Mouse (Mus musculus): Measurements from ENCODE around the gene 1110051M20Rik. TPM values are rescaled to one million over a fixed set of nuclear protein-coding genes. Genes with fewer than 3 reads are reported as not detected.

The 1110051M20Rik gene
- total and polyA plus RNA-seq, 2 experiments from 2014 or later = 158 to 171 TPM

GRCm38 (mm10) chr2:91460771-91461170 is 16.3 kb upstream of the 1110051M20Rik start:
- H3K4me2 ChIP-seq (ENCODE audit: low read depth, low read length, poor library complexity, severe bottlenecking) = no peak overlapping the region
- ATAC-seq (ENCODE audit: low FRiP score) = no peak
- H3K4me1 ChIP-seq (ENCODE audit: insufficient read depth, low read length) = peaks cover 11% of the 10 kb centered on the region; the same call in 1 of the 2 replicates
- no peak for DNase-seq (ENCODE audit: low spot score)
- no peaks in the 10 kb centered on the region for H3K36me3 ChIP-seq (ENCODE audit: insufficient read depth, low read length)
- no peak overlapping the region for H3K9ac ChIP-seq (replicated peaks; ENCODE audit: low read length, poor library complexity, severe bottlenecking)
- peaks cover 4% of the 10 kb centered on the region; the same call in 1 of the 2 replicates for H3K27me3 ChIP-seq (ENCODE audit: insufficient read depth, low read length)
- H3K27ac ChIP-seq (ENCODE audit: low read depth, low read length) = no peak overlapping the region
- no peak for TF ChIP-seq CTCF (IDR thresholded peaks at IDR 0.05)
- no peak overlapping the region for H3K4me3 ChIP-seq (ENCODE audit: low read depth, low read length)
- 64% methylated on average over 7 of the region's 7 CpGs for WGBS
- H3K9me3 ChIP-seq (ENCODE audit: low read length) = no peaks in the 10 kb centered on the region

DNA sequence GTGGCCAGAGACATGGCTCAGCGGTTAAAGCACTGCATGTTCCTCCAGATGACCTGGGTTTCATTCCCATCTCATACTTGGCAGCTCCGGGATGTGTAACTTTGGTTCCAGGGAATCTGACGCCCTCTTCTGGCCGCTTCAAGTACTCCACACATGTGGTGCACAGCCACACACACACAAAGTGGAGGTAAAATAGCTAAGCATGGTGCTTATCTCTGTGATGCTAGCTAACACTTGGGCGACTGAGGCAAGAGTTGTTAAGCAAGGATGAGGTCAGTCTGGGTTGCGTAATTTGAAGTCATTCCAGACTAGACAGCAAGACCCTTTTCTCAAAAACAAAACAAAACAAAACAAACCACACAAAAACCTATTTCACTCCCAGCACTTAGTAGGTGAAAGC is 15.6 kb upstream of the 1110051M20Rik start:
- no peak for ATAC-seq (ENCODE audit: low FRiP score)
- H3K4me1 ChIP-seq (ENCODE audit: insufficient read depth, low read length) = peaks cover 11% of the 10 kb centered on the region; the same call in 1 of the 2 replicates
- WGBS = 95% methylated on average over 6 of the region's 6 CpGs

GRCm38 (mm10) chr2:91458673-91459391 is 14.3 kb upstream of the 1110051M20Rik start:
- peaks cover 4% of the 10 kb centered on the region; the same call in 1 of the 2 replicates for H3K27me3 ChIP-seq (ENCODE audit: insufficient read depth, low read length)
- peak overlapping the region; percentile 66 for H3K4me3 ChIP-seq (ENCODE audit: low read depth, low read length)
- peaks cover 11% of the 10 kb centered on the region; the same call in 1 of the 2 replicates for H3K4me1 ChIP-seq (ENCODE audit: insufficient read depth, low read length)
- no peaks in the 10 kb centered on the region for H3K9me3 ChIP-seq (ENCODE audit: low read length)
- H3K36me3 ChIP-seq (ENCODE audit: insufficient read depth, low read length) = no peaks in the 10 kb centered on the region
- peak; percentile 75 for DNase-seq (ENCODE audit: low spot score)
- peak overlapping the region; percentile 61 for H3K9ac ChIP-seq (replicated peaks; ENCODE audit: low read length, poor library complexity, severe bottlenecking)
- 0 out of 2 replicates have a peak, but pooled peaks have one; percentile 17 for ATAC-seq (ENCODE audit: low FRiP score)
- H3K27ac ChIP-seq (ENCODE audit: low read depth, low read length) = peak overlapping the region; percentile 65
- peak; percentile 48 for TF ChIP-seq CTCF (IDR thresholded peaks at IDR 0.05)
- peak overlapping the region; percentile 99 for H3K4me2 ChIP-seq (ENCODE audit: low read depth, low read length, poor library complexity, severe bottlenecking)
- under 1% methylated on average over 32 of the region's 32 CpGs for WGBS

More for the DNA sequence above, 15.6 kb upstream of the 1110051M20Rik start:
- no peak overlapping the region for H3K4me3 ChIP-seq (ENCODE audit: low read depth, low read length)
- peaks cover 4% of the 10 kb centered on the region; the same call in 1 of the 2 replicates for H3K27me3 ChIP-seq (ENCODE audit: insufficient read depth, low read length)
- no peak for DNase-seq (ENCODE audit: low spot score)
- TF ChIP-seq CTCF (IDR thresholded peaks at IDR 0.05) = peak; percentile 50
- no peak overlapping the region for H3K27ac ChIP-seq (ENCODE audit: low read depth, low read length)
- H3K36me3 ChIP-seq (ENCODE audit: insufficient read depth, low read length) = no peaks in the 10 kb centered on the region
- no peaks in the 10 kb centered on the region for H3K9me3 ChIP-seq (ENCODE audit: low read length)
- H3K9ac ChIP-seq (replicated peaks; ENCODE audit: low read length, poor library complexity, severe bottlenecking) = no peak overlapping the region
- no peak overlapping the region for H3K4me2 ChIP-seq (ENCODE audit: low read depth, low read length, poor library complexity, severe bottlenecking)

DNA sequence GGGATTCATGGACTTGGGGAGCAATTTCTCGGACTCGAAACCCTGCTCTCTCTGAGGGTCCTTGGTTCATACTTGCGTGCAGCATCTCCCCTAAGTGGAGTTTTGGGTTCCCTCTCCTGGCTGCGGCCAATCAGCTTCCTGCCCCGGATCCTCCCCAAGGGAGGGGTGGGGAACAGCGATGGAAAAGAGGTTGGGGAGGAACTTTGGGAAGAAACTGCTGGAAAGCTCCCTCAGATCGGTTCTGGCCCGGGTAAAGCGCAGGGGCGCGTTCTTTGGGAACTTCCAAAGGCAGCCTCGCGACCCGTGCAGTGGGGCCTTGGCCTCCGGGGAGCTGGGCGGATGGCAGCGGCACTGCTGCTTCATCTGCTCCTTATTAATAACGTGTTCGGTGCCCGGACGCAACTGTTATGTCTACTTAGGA is 13.8 kb upstream of the 1110051M20Rik start:
- peak overlapping the region; percentile 66 for H3K4me3 ChIP-seq (ENCODE audit: low read depth, low read length)
- peaks cover 11% of the 10 kb centered on the region; the same call in 1 of the 2 replicates for H3K4me1 ChIP-seq (ENCODE audit: insufficient read depth, low read length)
- no peaks in the 10 kb centered on the region for H3K36me3 ChIP-seq (ENCODE audit: insufficient read depth, low read length)
- H3K27ac ChIP-seq (ENCODE audit: low read depth, low read length) = peak overlapping the region; percentile 65
- no peaks in the 10 kb centered on the region for H3K9me3 ChIP-seq (ENCODE audit: low read length)
- no peak for TF ChIP-seq CTCF (IDR thresholded peaks at IDR 0.05)
- ATAC-seq (ENCODE audit: low FRiP score) = no peak
- peak overlapping the region; percentile 99 for H3K4me2 ChIP-seq (ENCODE audit: low read depth, low read length, poor library complexity, severe bottlenecking)
- H3K9ac ChIP-seq (replicated peaks; ENCODE audit: low read length, poor library complexity, severe bottlenecking) = peak overlapping the region; percentile 61
- peaks cover 4% of the 10 kb centered on the region; the same call in 1 of the 2 replicates for H3K27me3 ChIP-seq (ENCODE audit: insufficient read depth, low read length)
- DNase-seq (ENCODE audit: low spot score) = peak; percentile 23
- 0% methylated on average over 21 of the region's 21 CpGs for WGBS

GRCm38 (mm10) chr2:91457656-91458251 is 13.2 kb upstream of the 1110051M20Rik start:
- ATAC-seq (ENCODE audit: low FRiP score) (peak; percentile 47; the same call in 1 of the 2 replicates), DNase-seq (ENCODE audit: low spot score) (no peak)
- Histone ChIP-seq H3K9ac (replicated peaks; ENCODE audit: low read length, poor library complexity, severe bottlenecking) (peak overlapping the region; percentile 61), H3K27me3 (ENCODE audit: insufficient read depth, low read length) (peaks cover 4% of the 10 kb centered on the region; the same call in 1 of the 2 replicates), H3K4me1 (ENCODE audit: insufficient read depth, low read length) (peaks cover 9% of the 10 kb centered on the region; the same call in 1 of the 2 replicates), H3K9me3 (ENCODE audit: low read length) (no peaks in the 10 kb centered on the region), H3K27ac (ENCODE audit: low read depth, low read length) (peak overlapping the region; percentile 51; the same call in 1 of the 2 replicates), H3K4me2 (ENCODE audit: low read depth, low read length, poor library complexity, severe bottlenecking) (peak overlapping the region; percentile 99), H3K4me3 (ENCODE audit: low read depth, low read length) (peak overlapping the region; percentile 66), H3K36me3 (ENCODE audit: insufficient read depth, low read length) (no peaks in the 10 kb centered on the region)
- WGBS = under 1% methylated on average over 41 of the region's 45 CpGs
- TF ChIP-seq CTCF (IDR thresholded peaks at IDR 0.05) = no peak

Measured in midbrain, postnatal 0 days (tissue).